Mouse (Mus musculus): ENCODE results near the gene Bahcc1.

- no peak for TF ChIP-seq CTCF (IDR thresholded peaks at IDR 0.05; ENCODE audit: borderline replicate concordance, extremely low read depth, insufficient read depth, insufficient read length)
- no peak for TF ChIP-seq POLR2A (IDR thresholded peaks at IDR 0.05; ENCODE audit: borderline replicate concordance, extremely low read depth, insufficient read depth, insufficient read length, poor library complexity, severe bottlenecking)
Measured at GRCm38 (mm10) chr11:120250991-120251949, 18.5 kb downstream of the Bahcc1 start.
